Mouse (Mus musculus) heart, adult 10 weeks (tissue): Measurements from ENCODE around the gene Smad3. TPM values are rescaled to one million over a fixed set of nuclear protein-coding genes. Genes with fewer than 3 reads are reported as not detected.

ENCODE experiments used
- polyA plus RNA-seq: library from polyadenylated mRNA; stranded (reverse); fragments of 350-450 nt; fragmentation: Illumina TruSeq; extraction: RNeasy Lipid Tissue Mini Kit (QIAGEN cat#74804); gene quantifications from one replicate; pipeline ENCODE4 v1.2.3, GENCODE M21; 2014; ENCODE audit warnings: low read depth, low replicate concordance

Smad3 gene
- polyA plus RNA-seq: 11.1 TPM

DNA sequence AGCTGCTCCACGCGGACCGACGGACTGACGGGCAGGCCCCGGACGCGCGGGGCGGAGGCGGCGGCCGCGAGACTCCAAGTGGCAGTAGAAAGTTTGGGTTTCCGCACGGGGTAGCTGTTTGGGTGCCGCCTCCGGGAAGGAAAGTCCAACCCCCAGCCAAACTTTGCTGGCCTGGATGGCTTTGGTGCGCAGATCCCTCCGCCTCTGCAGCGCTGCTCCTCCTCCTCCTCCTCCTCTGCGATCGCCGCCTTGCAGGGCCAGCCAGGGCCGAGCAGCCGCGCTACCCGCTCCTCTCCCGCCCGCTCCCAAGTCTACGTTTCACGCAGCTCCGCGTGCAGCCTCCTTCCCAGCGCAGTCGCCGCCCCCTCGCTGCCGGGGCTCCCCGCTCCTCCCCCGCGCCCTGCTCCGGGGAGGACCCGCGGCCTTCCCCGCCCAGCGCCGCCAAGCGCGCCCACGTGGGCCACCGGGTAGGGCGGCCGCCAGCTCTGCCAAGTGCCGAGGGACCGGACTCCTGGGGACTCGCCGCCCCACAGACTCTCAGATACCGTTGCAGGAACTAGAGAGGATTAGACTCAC lies at the start of gene Smad3:
TSS of gene Smad3 (minus strand) at position 130 of the 576 bp plus-strand sequence.

DNA sequence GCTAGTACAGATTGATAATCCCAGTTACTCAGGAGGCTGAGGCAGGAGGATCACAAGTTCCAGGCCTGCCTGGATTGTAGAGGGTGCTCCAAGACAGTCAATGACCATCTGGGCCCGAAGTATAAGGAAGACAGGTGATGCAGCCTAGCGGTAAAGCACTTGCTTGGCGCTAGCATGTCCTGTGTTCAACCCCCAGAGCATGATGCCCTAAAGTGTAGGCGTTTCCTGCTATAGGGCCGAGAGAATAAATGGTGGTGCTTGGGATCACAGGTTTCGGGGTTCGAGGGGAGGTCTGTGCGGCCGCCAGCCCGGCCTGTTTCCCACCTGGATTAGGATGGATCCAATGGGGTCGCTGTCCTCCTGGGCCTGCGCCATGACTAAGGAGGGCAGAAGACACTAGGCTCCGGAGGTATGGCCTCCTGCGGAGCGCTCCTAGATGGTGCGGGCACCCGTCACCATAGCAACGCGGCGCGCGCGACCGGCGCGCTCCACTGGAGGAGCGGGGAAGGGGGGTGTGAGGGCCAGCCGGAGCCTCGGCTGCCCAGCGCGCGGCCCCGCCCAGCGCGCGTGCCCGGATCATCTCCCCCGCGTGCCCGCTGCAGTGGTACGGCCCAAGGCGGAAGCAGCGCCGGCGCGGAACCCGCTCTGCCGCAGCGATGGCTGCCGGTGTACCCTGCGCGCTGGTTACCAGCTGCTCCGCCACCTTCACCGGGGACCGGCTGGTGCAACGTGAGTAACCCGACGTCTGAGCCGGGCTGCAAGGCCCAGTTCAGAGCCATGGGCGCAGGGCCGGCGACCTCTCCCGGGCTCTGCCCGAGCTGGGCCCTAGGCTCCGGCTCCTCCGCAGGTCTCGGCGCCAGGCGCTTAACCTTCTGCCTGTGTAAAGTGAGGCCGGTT lies 155.5 kb downstream of the Smad3 start, which contains the start of the genes Iqch and Aagab:
TSS of gene Iqch (minus strand) at position 451 of the 897 bp plus-strand sequence.
TSS of gene Aagab (plus strand) at position 618 of the 897 bp plus-strand sequence.

Other genes with a start within 250 kb of the Smad3 start
- not detected for gene Iqch, start 155.5 kb downstream of the Smad3 start, polyA plus RNA-seq
- gene Aagab, start 155.3 kb downstream of the Smad3 start, polyA plus RNA-seq: 10.0 TPM